Mouse (Mus musculus) bone marrow macrophage, adult 2 months (primary cell): ENCODE data around the gene Tjp1.

Experiments used
- CTCF ChIP-seq: IDR thresholded peaks from 2 replicates; pipeline ENCODE4 v1.5.1; 2012; ENCODE audit warnings: low read depth, mild to moderate bottlenecking, low read length, moderate library complexity
- POLR2A ChIP-seq: IDR thresholded peaks from 2 replicates; pipeline ENCODE4 v1.6.1; 2012; ENCODE audit warnings: mild to moderate bottlenecking, low read depth, low read length, borderline replicate concordance

GRCm38 (mm10) chr7:65436921-65437320, 90.7 kb downstream of the Tjp1 start:
- TF ChIP-seq POLR2A (no peak), CTCF (no peak)
